Mouse (Mus musculus) lung, embryonic 14.5 days (tissue): ENCODE measurements around the gene Gmppa. TPM values are rescaled to one million over a fixed set of nuclear protein-coding genes. Genes with fewer than 3 reads are reported as not detected.

ENCODE experiments used
- ATAC-seq: fragments of 200-750 bp; cut with Nextera tagmentation; 2 replicates; pipeline ENCODE4 v1.8.0; 2017; ENCODE audit warnings: mild to moderate bottlenecking, moderate TSS enrichment, moderate library complexity; ENCODE audit not compliant: insufficient read depth
- DNase-seq: peaks from one replicate; pipeline ENCODE4 v3.0.0-alpha.2; 2015
- H3K27ac ChIP-seq: fragments of 300-500 bp; sonication (generic); 2 replicates; pipeline ENCODE4 v1.5.1; 2014; ENCODE audit warnings: low read depth, mild to moderate bottlenecking, moderate library complexity
- H3K27me3 ChIP-seq: fragments of 300-500 bp; sonication (generic); 2 replicates; pipeline ENCODE4 v1.6.1; 2014; ENCODE audit warnings: low read length, control low read depth; ENCODE audit not compliant: insufficient read depth
- H3K36me3 ChIP-seq: fragments of 300-500 bp; sonication (generic); 2 replicates; pipeline ENCODE4 v1.6.1; 2014; ENCODE audit warnings: control low read depth; ENCODE audit not compliant: insufficient read depth
- H3K4me1 ChIP-seq: fragments of 300-500 bp; sonication (generic); 2 replicates; pipeline ENCODE4 v1.6.1; 2014; ENCODE audit warnings: antibody characterized with exemption, control low read depth; ENCODE audit not compliant: insufficient read depth
- H3K4me2 ChIP-seq: fragments of 300-500 bp; sonication (generic); 2 replicates; pipeline ENCODE4 v1.6.1; 2014; ENCODE audit warnings: mild to moderate bottlenecking
- H3K4me3 ChIP-seq: fragments of 300-500 bp; sonication (generic); 2 replicates; pipeline ENCODE4 v1.5.1; 2014; ENCODE audit warnings: low read depth, low read length
- H3K9ac ChIP-seq: fragments of 300-500 bp; sonication (generic); 2 replicates; pipeline ENCODE4 v1.6.1; 2014
- H3K9me3 ChIP-seq: fragments of 300-500 bp; sonication (generic); 2 replicates; pipeline ENCODE4 v1.6.1; 2016; ENCODE audit warnings: low read depth, low read length, control low read depth
- CTCF ChIP-seq: IDR thresholded peaks from 2 replicates; pipeline ENCODE4 v1.5.1; 2016; ENCODE audit warnings: antibody characterized with exemption, low read depth
- WGBS: fragments of 180-500 bp; shearing (Covaris S2); extraction: QIAGEN DNeasy Blood & Tissue Kit; methylation state at CpG from one replicate; pipeline ENCODE4 v1.1.7; 2014; 5-methylcytosine and 5-hydroxymethylcytosine counted together
- polyA plus RNA-seq: library from polyadenylated mRNA; unstranded; fragments of >200 nt; fragmentation: Nextera tagmentation; extraction: Ambion mirVana; gene quantifications from 2 replicates; pipeline ENCODE4 v1.2.1, GENCODE M21; 2014

The Gmppa gene
- polyA plus RNA-seq, 1 experiment from 2014 or later = 67.3 TPM

DNA sequence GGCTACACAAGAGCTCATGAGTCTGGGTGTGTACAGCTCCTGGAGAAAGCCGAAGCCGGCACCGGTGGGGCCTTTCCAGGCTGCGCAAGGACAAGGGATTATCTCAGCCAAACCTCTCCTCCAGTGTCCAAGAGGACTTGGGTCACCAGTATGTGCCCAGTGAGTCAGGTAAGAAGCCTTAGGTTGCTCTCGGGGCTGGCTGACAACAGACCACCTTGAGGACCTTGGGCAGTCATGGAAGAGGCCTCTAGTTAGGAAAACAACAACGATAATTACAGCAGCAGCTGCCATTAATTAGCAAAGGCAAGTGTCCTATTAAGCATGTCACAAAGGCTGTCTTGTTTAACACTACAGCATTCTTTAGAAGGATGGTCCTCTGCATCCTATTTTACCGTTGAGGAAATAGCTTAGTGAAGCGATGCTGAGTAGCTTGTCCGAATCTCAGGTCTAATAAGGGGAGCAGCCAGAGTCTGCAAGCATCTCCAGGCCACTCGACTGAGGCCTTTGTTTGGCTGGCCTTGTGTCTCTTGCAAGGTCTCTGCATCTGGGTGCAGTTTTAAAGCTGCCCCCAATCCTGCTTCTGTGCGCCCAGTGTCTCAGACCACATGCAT is 11.8 kb upstream of the Gmppa start:
- Histone ChIP-seq H3K4me1 (0 out of 2 replicates have a peak, but pooled peaks cover 6% of the 10 kb centered on the region), H3K36me3 (0 out of 2 replicates have a peak, but pooled peaks cover 15% of the 10 kb centered on the region), H3K9ac (no peak overlapping the region), H3K4me3 (no peak overlapping the region), H3K27ac (no peak overlapping the region), H3K4me2 (no peak overlapping the region), H3K9me3 (no peaks in the 10 kb centered on the region), H3K27me3 (peaks cover 47% of the 10 kb centered on the region)
- TF ChIP-seq CTCF = no peak
- 79% methylated on average over 11 of the region's 11 CpGs for WGBS
- DNase-seq (no peak), ATAC-seq (no peak)

DNA sequence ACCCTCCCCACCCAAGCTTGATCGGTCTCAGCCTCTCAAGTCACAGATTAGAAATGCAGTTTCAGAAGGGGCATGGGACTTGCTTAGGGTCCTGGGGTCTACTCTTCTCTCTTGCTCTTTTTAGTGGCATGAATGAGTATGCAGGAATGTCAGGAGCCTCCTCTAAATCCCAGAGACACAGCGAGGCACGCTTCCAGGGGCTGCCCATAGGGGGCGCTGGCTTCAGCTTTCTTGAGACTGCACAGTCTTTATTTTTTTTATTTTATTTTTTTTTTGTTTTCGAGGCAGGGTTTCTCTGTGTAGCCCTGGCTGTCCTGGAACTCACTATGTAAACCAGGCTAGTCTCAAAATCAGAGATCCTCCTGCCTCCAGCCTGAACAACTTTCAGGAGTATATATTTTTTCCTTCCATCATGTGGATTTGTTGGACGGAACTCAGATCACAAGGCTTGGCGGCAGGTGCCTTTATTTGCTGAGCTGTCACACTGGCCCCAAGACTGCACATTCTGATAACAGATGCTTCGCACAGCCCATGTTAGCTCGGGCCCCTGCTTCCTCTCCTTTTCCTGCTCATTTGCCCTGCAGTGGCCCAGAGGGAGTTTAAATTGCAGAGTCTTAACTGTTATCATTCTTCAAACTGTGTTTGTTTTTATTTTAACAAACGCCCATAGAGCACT is 9.8 kb upstream of the Gmppa start:
- 0 out of 2 replicates have a peak, but pooled peaks cover 10% of the 10 kb centered on the region for H3K36me3 ChIP-seq
- peaks cover 41% of the 10 kb centered on the region for H3K27me3 ChIP-seq
- 21% methylated on average over 10 of the region's 10 CpGs for WGBS
- H3K9ac ChIP-seq = no peak overlapping the region
- no peak overlapping the region for H3K4me3 ChIP-seq
- peak; percentile 75 for TF ChIP-seq CTCF
- H3K27ac ChIP-seq = no peak overlapping the region
- no peaks in the 10 kb centered on the region for H3K9me3 ChIP-seq
- peak; percentile 87 for DNase-seq
- H3K4me2 ChIP-seq = no peak overlapping the region
- H3K4me1 ChIP-seq = 0 out of 2 replicates have a peak, but pooled peaks cover 6% of the 10 kb centered on the region
- no peak for ATAC-seq

DNA sequence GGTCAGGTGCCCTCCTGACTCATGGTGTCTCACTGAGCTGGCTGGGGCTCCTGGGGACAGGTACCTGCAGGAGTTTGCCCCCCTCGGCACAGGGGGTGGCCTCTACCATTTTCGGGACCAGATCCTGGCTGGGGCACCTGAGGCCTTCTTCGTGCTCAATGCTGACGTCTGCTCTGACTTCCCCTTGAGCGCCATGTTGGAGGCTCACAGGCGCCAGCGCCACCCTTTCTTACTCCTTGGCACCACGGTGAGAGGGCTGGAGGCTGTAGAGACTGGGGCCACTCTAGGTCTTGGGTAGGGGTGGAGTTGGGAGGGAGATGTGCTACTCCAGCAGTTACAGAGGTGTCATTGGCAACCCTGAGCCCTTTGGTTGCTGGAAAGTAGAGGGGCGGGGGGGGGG is 3.1 kb downstream of the Gmppa start:
- H3K9me3 ChIP-seq = no peaks in the 10 kb centered on the region
- no peaks in the 10 kb centered on the region for H3K27me3 ChIP-seq
- no peak overlapping the region for H3K27ac ChIP-seq
- no peak overlapping the region for H3K4me2 ChIP-seq
- no peak overlapping the region for H3K9ac ChIP-seq
- WGBS = 78% methylated on average over 8 of the region's 9 CpGs
- TF ChIP-seq CTCF = no peak
- H3K4me1 ChIP-seq = peaks cover 7% of the 10 kb centered on the region; the same call in 1 of the 2 replicates
- H3K36me3 ChIP-seq = peaks cover 17% of the 10 kb centered on the region
- ATAC-seq = no peak
- H3K4me3 ChIP-seq = no peak overlapping the region
- no peak for DNase-seq

DNA sequence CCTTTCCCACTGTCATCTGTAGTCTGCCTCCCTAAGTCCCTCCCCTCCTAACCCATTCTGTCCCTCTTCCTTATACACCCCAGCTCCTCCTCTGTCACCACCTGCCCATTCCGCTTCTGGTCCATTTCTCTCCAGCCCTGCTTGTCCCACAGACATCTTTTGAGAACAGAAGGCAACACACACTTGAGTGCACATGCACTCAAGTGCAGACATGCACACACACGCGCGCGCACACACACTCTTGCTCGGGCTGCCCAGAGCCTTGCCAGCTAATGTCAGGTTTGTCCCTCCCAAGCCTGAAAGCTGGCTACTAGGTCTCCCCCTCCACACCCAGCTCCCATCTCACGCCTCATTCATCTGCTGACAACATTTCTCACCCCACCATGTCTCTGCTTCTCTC is 4.9 kb downstream of the Gmppa start:
- peaks cover 17% of the 10 kb centered on the region for H3K36me3 ChIP-seq
- peaks cover 12% of the 10 kb centered on the region for H3K4me1 ChIP-seq
- ATAC-seq = no peak
- no peak overlapping the region for H3K27ac ChIP-seq
- no peak overlapping the region for H3K4me3 ChIP-seq
- 89% methylated on average over 7 of the region's 7 CpGs for WGBS
- no peak overlapping the region for H3K4me2 ChIP-seq
- H3K9me3 ChIP-seq = no peaks in the 10 kb centered on the region
- no peak for DNase-seq
- peaks cover 12% of the 10 kb centered on the region for H3K27me3 ChIP-seq
- H3K9ac ChIP-seq = no peak overlapping the region
- TF ChIP-seq CTCF = no peak

DNA sequence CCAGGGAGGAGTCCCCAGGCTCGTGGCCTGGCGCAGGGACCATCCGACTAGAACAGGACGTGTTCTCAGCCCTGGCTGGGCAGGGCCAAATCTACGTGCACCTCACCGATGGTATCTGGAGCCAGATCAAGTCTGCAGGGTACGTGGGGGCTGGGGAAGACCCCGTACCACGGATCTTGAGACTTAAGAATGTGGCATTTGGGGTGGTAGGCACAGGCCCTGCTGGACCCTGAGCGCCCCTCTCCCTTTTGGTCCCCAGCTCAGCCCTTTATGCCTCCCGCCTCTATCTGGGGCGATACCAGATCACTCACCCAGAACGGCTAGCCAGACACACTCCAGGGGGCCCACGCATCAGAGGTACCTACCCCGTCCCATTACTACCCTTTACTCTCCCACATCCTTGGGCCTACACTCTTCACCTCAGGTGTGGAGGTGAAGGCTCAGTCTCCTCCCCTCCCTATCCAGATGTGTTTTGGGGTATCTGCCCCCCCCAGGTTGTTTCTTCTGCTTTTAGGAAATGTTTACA is 5.8 kb downstream of the Gmppa start:
- H3K4me1 ChIP-seq = peaks cover 15% of the 10 kb centered on the region
- peaks cover 20% of the 10 kb centered on the region for H3K27me3 ChIP-seq
- H3K4me2 ChIP-seq = no peak overlapping the region
- H3K27ac ChIP-seq = no peak overlapping the region
- no peak for DNase-seq
- no peak for TF ChIP-seq CTCF
- no peak overlapping the region for H3K4me3 ChIP-seq
- peaks cover 17% of the 10 kb centered on the region for H3K36me3 ChIP-seq
- ATAC-seq = no peak
- WGBS = 83% methylated on average over 15 of the region's 15 CpGs
- H3K9ac ChIP-seq = no peak overlapping the region
- no peaks in the 10 kb centered on the region for H3K9me3 ChIP-seq

DNA sequence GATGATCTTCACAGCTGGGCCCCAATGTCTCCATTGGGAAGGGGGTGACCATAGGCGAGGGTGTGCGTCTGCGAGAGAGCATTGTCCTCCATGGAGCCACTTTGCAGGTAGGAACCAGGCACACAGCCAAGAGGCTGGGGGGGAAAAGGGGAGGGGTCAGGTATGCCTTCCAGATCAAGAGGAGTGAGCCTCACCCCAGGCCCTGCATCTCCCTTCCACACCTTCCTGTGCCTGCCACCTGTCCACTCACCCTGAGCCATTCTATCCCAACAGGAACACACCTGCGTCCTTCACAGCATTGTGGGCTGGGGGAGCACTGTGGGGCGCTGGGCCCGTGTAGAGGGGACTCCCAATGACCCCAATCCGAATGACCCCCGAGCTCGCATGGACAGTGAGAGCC is 6.4 kb downstream of the Gmppa start:
- TF ChIP-seq CTCF = no peak
- ATAC-seq = no peak
- H3K9me3 ChIP-seq = no peaks in the 10 kb centered on the region

DNA sequence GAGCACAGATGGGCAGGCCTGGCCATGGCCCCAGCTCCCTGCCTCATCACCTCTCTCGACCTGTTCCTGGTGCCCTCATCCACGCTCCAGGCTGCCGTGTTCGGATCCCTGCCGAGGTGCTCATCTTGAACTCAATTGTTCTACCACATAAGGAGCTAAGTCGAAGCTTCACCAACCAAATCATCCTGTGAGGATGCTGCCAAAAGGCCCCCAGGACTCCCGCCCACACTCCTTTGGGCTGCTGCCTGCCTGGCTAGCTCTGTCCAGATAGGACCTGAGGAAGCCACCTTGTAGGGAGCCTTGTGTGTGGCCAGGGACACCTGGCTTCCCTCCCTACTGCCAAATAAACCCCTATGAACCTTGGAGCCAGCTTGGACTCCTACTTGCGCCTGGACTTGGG is 7.1 kb downstream of the Gmppa start:
- H3K4me1 ChIP-seq = peaks cover 21% of the 10 kb centered on the region
- H3K4me2 ChIP-seq = no peak overlapping the region
- no peak overlapping the region for H3K4me3 ChIP-seq
- no peaks in the 10 kb centered on the region for H3K9me3 ChIP-seq
- no peak for TF ChIP-seq CTCF
- no peak for DNase-seq
- ATAC-seq = no peak
- 59% methylated on average over 8 of the region's 8 CpGs for WGBS
- H3K36me3 ChIP-seq = peaks cover 17% of the 10 kb centered on the region
- H3K27me3 ChIP-seq = peaks cover 33% of the 10 kb centered on the region
- no peak overlapping the region for H3K27ac ChIP-seq
- no peak overlapping the region for H3K9ac ChIP-seq

More for the DNA sequence above, 6.4 kb downstream of the Gmppa start:
- no peak overlapping the region for H3K4me2 ChIP-seq
- no peak for DNase-seq
- no peak overlapping the region for H3K4me3 ChIP-seq
- peaks cover 17% of the 10 kb centered on the region for H3K36me3 ChIP-seq
- no peak overlapping the region for H3K27ac ChIP-seq
- WGBS = 76% methylated on average over 9 of the region's 9 CpGs
- no peak overlapping the region for H3K9ac ChIP-seq
- peaks cover 27% of the 10 kb centered on the region for H3K27me3 ChIP-seq
- H3K4me1 ChIP-seq = peaks cover 16% of the 10 kb centered on the region
